ENCODE assay signal across 26 mouse cellular contexts in genomic region chr2:114275536-114275935, GRCm38 (mm10).
A peak's percentile ranks its signal among the peaks of the same experiment; 100 is the strongest.
DNase-seq lines count a peak whose midpoint lies in the region; ATAC-seq lines count a peak whose summit lies in the region.
"Had no signal": no experiment of that assay in that cellular context is flagged by ENCODE, and none has a peak within 500 bp of the region (broad histone marks: within the 10 kb centered on the region; RNA-seq: fewer than 3 reads in every experiment).

No protein-coding gene starts in this region.

- H3K4me2 ChIP-seq in forebrain, embryonic 14.5 days (ENCODE audit: low read length), result no peak overlapping the region
- no peak overlapping the region for H3K4me2 ChIP-seq in forebrain, embryonic 16.5 days (ENCODE audit: low read length)
- H3K4me2 ChIP-seq in neural tube, embryonic 14.5 days (ENCODE audit: low read depth, low read length), result no peak overlapping the region
- H3K4me2 ChIP-seq: embryonic facial prominence, embryonic 15.5 days; forebrain, embryonic 15.5 days; heart, embryonic 11.5 days; hindbrain, embryonic 13.5 days had no signal

- H3K4me1 ChIP-seq in forebrain, embryonic 14.5 days (ENCODE audit: control insufficient read depth, insufficient read depth, low read length), result peaks cover 4% of the 10 kb centered on the region; the same call in 1 of the 2 replicates
- 0 out of 2 replicates have a peak, but pooled peaks cover 2% of the 10 kb centered on the region for H3K4me1 ChIP-seq in forebrain, embryonic 16.5 days (replicated peaks; ENCODE audit: control insufficient read depth, insufficient read depth, low read length)
- H3K4me1 ChIP-seq in neural tube, embryonic 14.5 days (ENCODE audit: control insufficient read depth, insufficient read depth, low read length), result no peaks in the 10 kb centered on the region
- H3K4me1 ChIP-seq: embryonic facial prominence, embryonic 15.5 days; forebrain, embryonic 15.5 days; hindbrain, embryonic 13.5 days had no signal

- H3K4me3 ChIP-seq in forebrain, embryonic 14.5 days (ENCODE audit: low read depth, low read length), result no peak overlapping the region
- H3K4me3 ChIP-seq in forebrain, embryonic 16.5 days (replicated peaks; ENCODE audit: low read length), result no peak overlapping the region
- H3K4me3 ChIP-seq in neural tube, embryonic 14.5 days (ENCODE audit: low read depth, low read length), result no peak overlapping the region
- H3K4me3 ChIP-seq: embryonic facial prominence, embryonic 15.5 days; forebrain, embryonic 15.5 days; hindbrain, embryonic 13.5 days had no signal

- H3K9ac ChIP-seq in forebrain, embryonic 14.5 days (ENCODE audit: low read length), result no peak overlapping the region
- no peak overlapping the region for H3K9ac ChIP-seq in forebrain, embryonic 16.5 days (replicated peaks; ENCODE audit: low read depth, low read length)
- H3K9ac ChIP-seq in neural tube, embryonic 14.5 days (replicated peaks; ENCODE audit: low read depth, low read length), result no peak overlapping the region
- H3K9ac ChIP-seq: embryonic facial prominence, embryonic 15.5 days; forebrain, embryonic 15.5 days; hindbrain, embryonic 13.5 days had no signal

- no peaks in the 10 kb centered on the region for H3K36me3 ChIP-seq in forebrain, embryonic 14.5 days (ENCODE audit: control insufficient read depth, insufficient read depth, low read length)
- no peaks in the 10 kb centered on the region for H3K36me3 ChIP-seq in forebrain, embryonic 16.5 days (ENCODE audit: control insufficient read depth, insufficient read depth)
- H3K36me3 ChIP-seq in neural tube, embryonic 14.5 days (ENCODE audit: control insufficient read depth, insufficient read depth, low read length), result no peaks in the 10 kb centered on the region
- H3K36me3 ChIP-seq: embryonic facial prominence, embryonic 15.5 days; forebrain, embryonic 15.5 days; G1E; hindbrain, embryonic 13.5 days had no signal

- H3K9me3 ChIP-seq in forebrain, embryonic 14.5 days (replicated peaks; ENCODE audit: control insufficient read depth, low read length), result no peaks in the 10 kb centered on the region
- no peaks in the 10 kb centered on the region for H3K9me3 ChIP-seq in forebrain, embryonic 16.5 days (ENCODE audit: control insufficient read depth, low read length)
- H3K9me3 ChIP-seq in neural tube, embryonic 14.5 days (ENCODE audit: control insufficient read depth, low read length), result no peaks in the 10 kb centered on the region
- H3K9me3 ChIP-seq: embryonic facial prominence, embryonic 15.5 days; forebrain, embryonic 15.5 days; G1E; hindbrain, embryonic 13.5 days had no signal

- no peak overlapping the region for H3K27ac ChIP-seq in forebrain, embryonic 14.5 days (ENCODE audit: low read depth, low read length)
- H3K27ac ChIP-seq in forebrain, embryonic 16.5 days (ENCODE audit: low read length), result no peak overlapping the region
- H3K27ac ChIP-seq in neural tube, embryonic 14.5 days (ENCODE audit: low read depth, low read length), result no peak overlapping the region
- H3K27ac ChIP-seq: embryonic facial prominence, embryonic 15.5 days; forebrain, embryonic 15.5 days; hindbrain, embryonic 13.5 days had no signal

- peak; percentile 32 for DNase-seq in forebrain, embryonic 14.5 days (ENCODE audit: low spot score)
- no peak for DNase-seq in neural tube, embryonic 10.5 days (ENCODE audit: extremely low spot score, low spot score)
- DNase-seq in retina, postnatal 1 day, result peak; percentile 88
- no peak for DNase-seq in layer of hippocampus, postnatal 10 days (ENCODE audit: low spot score in 2 of 2)
- DNase-seq: adrenal gland, adult 2 months; adrenal gland, postnatal 14 days; B cell, adult 2 months; cerebellum, adult 11-12 months; cerebellum, adult 8-10 months; cerebellum, postnatal 10 days; cerebellum, postnatal 36 days; embryo, embryonic 11 days; gastrocnemius, postnatal 10 days; gastrocnemius, postnatal 36 days; heart, adult 11 months had no signal

- no peak for ATAC-seq in forebrain, embryonic 14.5 days
- no peak for ATAC-seq in forebrain, embryonic 16.5 days
- 0 out of 2 replicates have a peak, but pooled peaks have one; percentile 38 for ATAC-seq in neural tube, embryonic 14.5 days (ENCODE audit: low read depth)
- ATAC-seq: forebrain, embryonic 15.5 days; hindbrain, embryonic 16.5 days; inflammation-experienced regulatory T-cells, adult 6 months; intestine, embryonic 16.5 days had no signal

- no peaks in the 10 kb centered on the region for H3K27me3 ChIP-seq in forebrain, embryonic 14.5 days (replicated peaks; ENCODE audit: control insufficient read depth, insufficient read depth, low read length)
- H3K27me3 ChIP-seq in forebrain, embryonic 16.5 days (replicated peaks; ENCODE audit: control insufficient read depth, insufficient read depth, low read length), result no peaks in the 10 kb centered on the region
- no peaks in the 10 kb centered on the region for H3K27me3 ChIP-seq in neural tube, embryonic 14.5 days (ENCODE audit: control insufficient read depth, insufficient read depth, low read length)
- H3K27me3 ChIP-seq: CH12.LX; embryonic facial prominence, embryonic 15.5 days; forebrain, embryonic 15.5 days; hindbrain, embryonic 13.5 days had no signal

Comparison
In these comparisons a context has a peak if more than half of its experiments do, and no peak if none do; other contexts are left out.
1. DNase-seq: peak in forebrain, embryonic 14.5 days (single experiment) and retina, postnatal 1 day (single experiment); none in neural tube, embryonic 10.5 days (single experiment) and layer of hippocampus, postnatal 10 days (0 of 2).